Mouse (Mus musculus) neural tube, postnatal 0 days (tissue): ENCODE data around the gene Dchs2. TPM values are rescaled to one million over a fixed set of nuclear protein-coding genes. Genes with fewer than 3 reads are reported as not detected.

Experiments used
- polyA plus RNA-seq: library from polyadenylated mRNA; unstranded; fragments of >200 nt; fragmentation: Nextera tagmentation; extraction: Ambion mirVana; gene quantifications from 2 replicates; pipeline ENCODE4 v1.2.1, GENCODE M21; 2015

Dchs2 gene
- 0.86 and 1.1 TPM in 2 replicates for polyA plus RNA-seq

GRCm38 (mm10) chr3:83127726-83128448, at the start of gene Dchs2:
TSS of gene Dchs2 (plus strand) at chr3:83127948.

Other genes with a start within 250 kb of the Dchs2 start
- 0.47 and 0.48 TPM in 2 replicates for gene Lrat, start 224.0 kb upstream of the Dchs2 start, polyA plus RNA-seq
- gene Fgg, start 120.2 kb upstream of the Dchs2 start, polyA plus RNA-seq: 0.12 and 0.61 TPM in 2 replicates
- gene Fga, start 101.9 kb upstream of the Dchs2 start, polyA plus RNA-seq: 0.17 and 0.27 TPM in 2 replicates
- 0.36 TPM in 1 of 2 replicates, not detected in the other for gene Fgb, start 78.1 kb upstream of the Dchs2 start, polyA plus RNA-seq
- gene Plrg1, start 72.4 kb upstream of the Dchs2 start, polyA plus RNA-seq: 73.2 and 77.9 TPM in 2 replicates